Mouse (Mus musculus) frontal cortex, postnatal 25 days (tissue): ENCODE data around the gene Tcf20.

Experiments
- DNase-seq, 2 experiments: peaks; one replicate each; pipeline ENCODE4 v3.0.0; 2022; ENCODE audit warnings: low spot score in 2 of 2

The Tcf20 gene

DNA sequence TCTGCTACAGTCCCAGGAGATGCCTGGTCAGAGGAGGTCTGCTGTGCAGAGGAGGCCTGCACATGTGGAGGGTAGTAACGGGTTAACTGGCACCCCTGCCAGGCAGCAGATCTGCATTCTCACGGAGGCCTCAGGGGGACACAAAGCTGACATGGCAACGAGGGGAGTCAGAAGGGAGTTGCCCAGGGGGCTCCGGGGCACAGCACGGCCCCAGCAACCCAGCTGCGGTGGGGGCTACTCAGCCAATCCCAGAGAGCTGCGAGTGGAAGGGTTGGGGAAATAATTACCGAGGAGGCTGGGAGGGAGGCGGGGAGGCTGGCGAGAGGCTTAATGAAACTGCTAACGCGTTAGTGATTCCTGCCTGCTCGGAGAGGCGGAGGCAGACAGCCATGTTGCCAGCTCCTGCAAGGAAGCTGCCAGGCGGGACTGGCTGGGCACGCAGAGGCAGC lies 29.4 kb downstream of the Tcf20 start:
- no peak for DNase-seq

GRCm38 (mm10) chr15:82956721-82957120 lies 31.0 kb downstream of the Tcf20 start:
- DNase-seq = no peak

DNA sequence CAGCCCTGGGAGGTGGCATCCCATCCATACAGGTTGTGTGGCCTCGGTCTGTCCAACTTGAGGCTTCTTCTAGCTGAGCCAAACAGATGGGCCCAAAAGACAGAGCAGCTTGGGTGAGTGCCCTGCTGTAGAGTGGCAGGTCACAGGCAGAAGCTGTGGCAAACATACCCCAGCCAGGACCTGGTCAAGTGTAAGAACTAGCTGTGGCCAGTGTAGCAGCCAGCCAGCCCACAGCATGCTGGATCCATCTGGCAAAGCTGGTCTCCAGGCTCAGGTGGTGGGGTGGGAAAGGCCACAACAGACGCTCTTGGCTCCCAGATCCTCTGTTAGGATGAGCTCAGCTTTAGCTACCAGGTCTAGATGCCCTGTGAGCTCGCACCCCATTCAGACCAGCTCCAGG lies 31.4 kb downstream of the Tcf20 start:
- DNase-seq = no peak

- DNase-seq = no peak
These were observed 32.4 kb downstream of the Tcf20 start for GRCm38 (mm10) chr15:82955286-82955685.

DNA sequence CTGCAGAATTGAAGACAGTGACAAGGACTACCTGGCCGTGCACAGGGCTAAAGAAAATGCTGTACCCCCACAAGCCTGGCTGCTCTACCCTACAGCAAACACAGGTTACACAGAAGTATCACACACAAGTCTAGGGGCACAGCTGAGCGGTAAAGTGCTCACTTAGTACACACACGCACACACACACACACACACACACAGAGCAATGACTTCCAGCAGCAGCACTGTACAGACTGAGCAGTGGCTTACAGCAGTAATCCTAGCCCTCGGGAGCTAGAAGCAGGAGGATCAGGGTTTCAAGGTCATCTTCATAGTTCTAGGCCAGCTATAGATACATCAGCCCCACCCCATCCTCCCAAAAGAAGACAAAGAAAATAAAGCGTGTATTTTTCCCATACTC lies 33.6 kb downstream of the Tcf20 start:
- no peak for DNase-seq

DNA sequence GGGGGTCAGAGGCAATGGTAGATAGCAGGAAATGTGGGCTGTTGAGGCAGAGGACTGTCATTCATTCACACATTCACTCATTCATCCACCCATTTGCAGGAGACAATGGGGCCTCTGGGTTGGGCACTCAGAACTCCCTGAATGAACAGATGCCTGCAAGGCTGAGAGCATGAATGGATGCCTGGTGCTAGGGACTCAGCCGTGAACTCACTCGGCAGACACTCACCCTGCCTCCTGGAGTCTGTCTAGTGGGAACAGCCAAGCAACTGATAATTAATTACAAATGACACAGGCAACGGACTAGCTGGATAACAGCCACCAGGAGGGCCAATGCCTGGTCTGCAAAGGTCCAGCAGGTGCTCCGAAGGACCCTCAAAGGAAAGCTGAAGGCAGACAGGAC lies 34.6 kb downstream of the Tcf20 start:
- DNase-seq = no peak

GRCm38 (mm10) chr15:82952292-82952705 lies 35.4 kb downstream of the Tcf20 start:
- no peak for DNase-seq

GRCm38 (mm10) chr15:82950246-82950645 lies 37.4 kb downstream of the Tcf20 start:
- no peak for DNase-seq

DNA sequence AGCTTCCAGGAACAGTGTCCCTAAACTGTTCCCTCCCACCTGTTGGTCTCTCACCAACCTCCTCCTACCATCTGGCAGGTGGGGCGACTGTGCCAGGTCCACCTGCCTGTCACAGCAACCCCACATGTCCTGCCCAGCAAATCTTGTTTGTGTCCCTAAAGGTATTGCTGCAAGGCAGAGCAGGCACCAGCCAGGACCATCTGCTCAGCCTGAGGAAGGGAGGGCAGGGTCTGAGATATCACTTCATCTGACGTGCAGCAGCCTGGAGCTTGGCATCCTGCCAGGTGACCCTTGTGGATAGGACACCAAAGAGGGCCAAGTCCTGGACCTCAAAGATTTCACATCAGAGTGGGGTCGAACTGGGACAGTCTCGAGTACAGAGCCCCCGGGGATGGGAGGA lies 40.2 kb downstream of the Tcf20 start:
- no peak for DNase-seq

DNA sequence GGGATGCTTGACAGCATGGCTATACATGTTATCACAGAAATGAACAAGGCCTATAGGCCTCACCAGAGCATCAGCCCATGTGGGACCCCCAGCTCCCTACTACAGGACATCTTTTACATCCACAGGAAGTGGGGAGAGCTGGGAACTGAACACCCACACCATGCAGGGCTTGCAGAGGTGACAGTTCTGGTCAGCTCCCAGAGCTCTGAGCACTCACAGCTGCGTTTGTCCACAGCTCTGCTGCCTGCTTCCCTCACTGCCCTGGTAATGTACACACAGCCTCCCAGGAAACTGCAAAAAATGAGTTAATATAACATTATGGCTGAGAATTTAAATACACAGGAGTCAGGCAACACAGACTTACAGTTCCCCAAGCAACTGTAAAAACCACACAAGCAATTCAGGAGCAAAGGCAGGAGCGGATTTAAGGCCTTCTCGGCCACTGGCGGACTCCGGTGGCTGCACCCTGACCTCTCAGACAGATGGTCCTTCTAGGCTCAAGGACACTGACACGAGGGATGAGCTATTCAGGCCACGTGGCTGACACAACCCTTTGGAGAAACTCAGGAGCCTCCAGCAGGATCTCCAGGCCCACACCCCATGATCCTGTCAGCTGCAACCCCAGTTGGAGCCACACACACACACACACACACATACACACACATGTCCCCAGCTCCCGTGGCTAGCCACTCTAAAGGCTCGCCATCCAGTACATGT lies 43.0 kb downstream of the Tcf20 start:
- DNase-seq = no peak

DNA sequence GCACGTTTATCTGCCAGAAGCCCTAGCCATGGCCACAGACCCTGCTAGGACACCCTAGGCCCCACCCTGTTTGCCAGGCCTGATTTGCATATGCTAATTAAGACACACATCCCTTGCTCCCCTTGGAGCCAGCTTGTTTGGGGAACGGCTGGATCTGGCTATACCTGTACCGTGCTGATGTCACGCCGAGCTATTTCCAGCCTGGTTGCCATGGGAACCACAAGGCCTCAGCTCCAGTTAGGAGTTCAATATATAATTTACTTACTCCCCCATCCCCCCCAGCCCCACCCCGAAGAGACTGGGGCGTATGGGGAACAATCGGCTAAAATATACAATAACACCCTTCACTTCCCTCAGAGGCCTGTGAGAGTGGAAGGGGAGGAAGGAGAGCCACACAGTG lies 45.9 kb downstream of the Tcf20 start:
- DNase-seq = peak in 1 of 2 experiments; percentile 44

GRCm38 (mm10) chr15:82940494-82941214 lies 47.0 kb downstream of the Tcf20 start:
- no peak for DNase-seq

DNA sequence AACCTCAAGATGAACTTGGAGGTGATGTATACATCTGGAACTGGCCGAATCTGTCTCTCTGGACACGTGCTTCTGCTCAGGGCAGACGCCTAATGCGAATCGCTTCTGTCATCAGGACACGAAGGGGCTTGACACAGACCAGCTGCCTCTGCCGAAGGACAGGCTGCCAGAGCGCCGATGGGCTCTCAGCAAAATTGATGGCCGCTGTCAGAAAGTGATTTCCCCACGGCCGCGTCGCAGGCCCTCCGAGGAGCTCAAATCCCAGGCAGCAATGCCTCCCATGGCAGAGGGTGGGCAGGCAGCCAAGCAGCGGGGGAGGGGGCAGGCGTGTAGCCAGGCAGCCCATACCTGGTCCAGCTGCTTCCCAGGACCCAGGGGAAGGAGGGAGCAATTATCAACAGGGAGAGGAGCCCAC lies 49.5 kb downstream of the Tcf20 start:
- no peak for DNase-seq

GRCm38 (mm10) chr15:82937428-82937992 lies 50.2 kb downstream of the Tcf20 start:
- no peak for DNase-seq

DNA sequence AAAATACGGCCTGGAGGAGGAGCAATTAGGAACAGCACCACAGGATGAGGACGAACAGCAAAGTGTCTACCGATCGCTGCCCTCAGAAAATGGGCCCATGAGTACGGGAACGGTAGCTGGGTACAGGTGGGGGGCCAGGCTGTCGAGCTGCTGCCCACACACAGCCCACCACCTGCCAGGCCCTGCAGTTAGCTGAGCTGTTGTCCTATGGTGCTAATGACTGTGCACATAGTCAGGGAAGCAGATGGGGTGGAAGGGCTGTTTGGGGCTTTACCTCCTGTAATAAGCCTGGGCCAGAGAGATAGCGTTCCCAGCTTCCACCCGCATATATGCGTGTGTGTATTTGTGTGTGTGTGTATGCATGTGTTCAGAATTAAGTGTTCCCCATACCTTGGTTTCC lies 52.7 kb downstream of the Tcf20 start:
- DNase-seq = no peak

DNA sequence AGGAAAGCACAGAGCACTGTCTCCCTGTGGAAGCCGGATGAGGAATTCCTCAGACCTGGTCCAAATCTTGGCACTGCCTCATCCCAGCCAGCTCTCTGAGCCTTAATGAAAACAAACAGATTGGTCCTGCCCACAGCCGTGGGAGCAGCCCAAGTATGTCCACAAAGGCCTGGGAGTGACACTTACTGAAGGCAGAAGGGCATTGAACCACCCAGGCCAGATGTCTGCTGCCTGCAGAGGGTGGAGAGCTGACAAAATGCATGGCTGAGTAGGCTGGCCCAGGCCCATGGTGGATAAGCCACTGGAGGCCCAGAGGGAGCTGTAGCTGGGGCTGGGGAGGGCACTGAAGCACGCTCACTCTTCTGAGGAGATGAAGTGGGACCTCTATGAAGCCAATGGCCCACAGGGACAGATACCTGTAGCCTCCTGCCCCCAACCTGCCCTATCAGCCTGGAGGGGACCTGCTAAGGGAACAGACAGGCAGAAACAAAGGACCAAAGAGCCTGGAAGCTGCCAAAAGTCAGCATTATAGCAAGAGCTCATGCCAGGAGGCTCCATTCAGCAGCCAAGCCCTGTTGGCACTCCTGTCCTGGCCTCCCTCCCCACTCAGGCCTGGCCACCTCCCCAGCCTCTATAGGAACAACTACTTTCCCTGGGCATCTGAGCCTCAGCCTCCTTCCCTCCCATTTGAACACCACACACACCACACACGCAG lies 54.6 kb downstream of the Tcf20 start:
- DNase-seq = no peak

- no peak for DNase-seq
These were observed 56.2 kb downstream of the Tcf20 start for GRCm38 (mm10) chr15:82931436-82931835.

GRCm38 (mm10) chr15:82929595-82929994 lies 58.1 kb downstream of the Tcf20 start:
- no peak for DNase-seq

- DNase-seq = no peak
These were observed 58.8 kb downstream of the Tcf20 start for GRCm38 (mm10) chr15:82928844-82929243.

DNA sequence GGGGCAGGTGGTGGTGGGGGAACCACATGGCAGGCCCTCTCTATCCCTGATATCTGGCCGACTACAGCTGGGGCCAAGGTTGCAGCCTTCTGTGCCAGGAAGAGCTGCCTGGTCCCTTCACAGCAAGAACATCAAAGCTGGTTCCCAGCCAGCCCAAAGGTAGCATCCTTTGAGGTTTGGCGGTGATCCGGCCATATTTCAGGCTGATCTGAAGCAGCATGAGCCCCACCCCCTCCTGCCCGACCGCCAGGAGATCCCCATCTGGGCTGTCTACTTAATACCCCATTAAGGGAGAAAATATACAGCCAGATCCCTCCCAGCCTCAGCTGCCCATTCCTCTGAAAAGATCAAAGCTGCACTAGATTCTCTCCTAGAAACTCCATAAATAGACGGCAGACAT lies 59.6 kb downstream of the Tcf20 start:
- no peak for DNase-seq

- DNase-seq = no peak
These were observed 60.6 kb downstream of the Tcf20 start for GRCm38 (mm10) chr15:82927057-82927456.

DNA sequence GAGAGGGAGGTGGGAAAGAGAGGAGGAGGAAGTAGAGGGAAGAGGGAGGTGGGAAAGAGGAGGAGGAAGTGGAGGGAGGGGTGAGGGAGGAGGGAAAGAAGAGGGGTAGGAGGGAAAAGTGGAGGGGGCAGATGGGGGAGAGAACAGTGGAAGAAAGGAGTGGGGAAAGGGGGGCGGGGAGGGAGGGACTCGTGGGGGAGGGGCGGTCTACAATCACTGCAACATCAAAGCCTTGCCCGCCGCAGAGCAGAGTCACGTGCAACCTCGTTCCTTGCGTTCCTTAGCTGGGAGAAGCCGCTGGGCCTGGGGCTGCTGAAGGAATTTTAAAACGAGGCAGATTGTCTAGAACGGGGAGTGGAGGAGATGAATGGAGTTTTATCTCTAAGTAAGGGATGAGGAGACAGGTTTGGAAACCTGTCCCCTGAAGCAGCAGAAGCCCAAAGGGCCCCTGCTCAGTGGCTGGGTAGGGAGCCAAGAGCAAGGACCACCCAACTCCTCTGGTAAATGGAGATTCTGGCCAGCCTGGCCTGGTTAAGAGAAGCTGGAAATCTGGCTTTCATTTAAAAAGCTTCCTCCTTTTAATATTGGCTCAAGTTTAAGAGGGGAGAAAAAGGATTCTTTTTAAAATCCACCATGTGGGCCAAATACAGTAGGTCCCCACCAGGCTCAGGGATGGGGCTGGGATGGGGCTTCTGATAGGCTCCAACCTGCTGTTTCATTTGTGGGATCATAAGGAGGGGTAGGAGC lies 62.8 kb downstream of the Tcf20 start:
- DNase-seq = no peak
